Mouse (Mus musculus): ENCODE data around the gene Galnt12. TPM values are rescaled to one million over a fixed set of nuclear protein-coding genes. Genes with fewer than 3 reads are reported as not detected.
A peak's percentile ranks its signal among the peaks of the same experiment; 100 is the strongest.

Galnt12 gene
- polyA plus RNA-seq, 1 experiment from 2014 or later: 2.1 TPM

DNA sequence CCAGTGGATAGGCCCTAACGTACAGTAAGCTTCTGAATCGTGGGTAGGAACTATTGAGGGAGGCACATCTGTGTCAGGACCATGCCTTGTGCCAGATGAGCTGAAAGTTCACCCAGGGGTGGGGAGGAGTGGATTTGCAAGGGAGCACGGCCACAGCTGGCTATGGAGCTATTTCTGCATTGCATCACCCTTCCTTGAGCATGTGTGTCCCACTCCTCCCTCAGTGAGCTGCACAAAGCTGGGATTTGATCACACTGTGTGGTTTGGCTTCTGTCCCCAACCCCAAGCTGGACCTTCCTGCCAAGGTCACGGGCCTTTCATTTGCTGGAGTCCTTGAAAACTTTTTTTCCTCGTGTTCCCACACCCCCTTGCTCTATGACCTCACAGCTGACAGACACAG is 45.8 kb downstream of the Galnt12 start:
- Histone ChIP-seq H3K9me3 (ENCODE audit: control insufficient read depth, low read length) (no peaks in the 10 kb centered on the region), H3K36me3 (ENCODE audit: control insufficient read depth, insufficient read depth, low read length) (no peaks in the 10 kb centered on the region), H3K4me1 (ENCODE audit: control insufficient read depth, insufficient read depth, low read length) (peaks cover 9% of the 10 kb centered on the region), H3K27ac (replicated peaks; ENCODE audit: low read depth, low read length) (no peak overlapping the region), H3K9ac (ENCODE audit: low read length) (no peak overlapping the region), H3K4me2 (ENCODE audit: low read depth, severe bottlenecking) (no peak overlapping the region), H3K4me3 (ENCODE audit: low read depth, low read length) (no peak overlapping the region), H3K27me3 (ENCODE audit: control insufficient read depth, insufficient read depth, low read length) (no peaks in the 10 kb centered on the region)
- DNase-seq (ENCODE audit: low spot score) (no peak), ATAC-seq (ENCODE audit: insufficient number of reproducible peaks, low FRiP score, low TSS enrichment, low read depth) (no peak)
- WGBS: 78% methylated on average over 5 of the region's 5 CpGs

DNA sequence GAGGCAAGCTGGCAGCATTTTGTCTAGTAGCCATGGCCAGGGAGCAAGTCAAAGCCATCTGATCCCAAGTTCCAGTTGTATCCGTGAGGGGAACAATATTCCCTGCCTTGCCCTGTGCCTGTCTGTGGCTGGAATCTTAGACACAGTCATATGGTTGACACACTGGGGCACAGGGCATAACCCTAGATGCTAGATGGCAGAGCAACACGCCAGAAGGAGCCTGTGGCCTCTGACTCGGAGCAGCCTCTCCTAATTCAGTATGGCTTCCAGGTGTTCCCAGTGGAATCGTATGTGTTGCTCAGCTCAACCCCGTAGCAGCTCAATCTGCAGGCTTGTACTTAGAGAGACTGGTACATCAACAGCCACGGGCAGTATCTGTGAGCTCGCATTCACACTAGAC is 46.7 kb downstream of the Galnt12 start:
- DNase-seq (ENCODE audit: low spot score): no peak
- Histone ChIP-seq H3K4me2 (ENCODE audit: low read depth, severe bottlenecking) (no peak overlapping the region), H3K9ac (ENCODE audit: low read length) (no peak overlapping the region), H3K4me3 (ENCODE audit: low read depth, low read length) (no peak overlapping the region), H3K27me3 (ENCODE audit: control insufficient read depth, insufficient read depth, low read length) (no peaks in the 10 kb centered on the region), H3K36me3 (ENCODE audit: control insufficient read depth, insufficient read depth, low read length) (no peaks in the 10 kb centered on the region), H3K9me3 (ENCODE audit: control insufficient read depth, low read length) (no peaks in the 10 kb centered on the region), H3K27ac (replicated peaks; ENCODE audit: low read depth, low read length) (no peak overlapping the region), H3K4me1 (ENCODE audit: control insufficient read depth, insufficient read depth, low read length) (peaks cover 9% of the 10 kb centered on the region)
- 60% methylated on average over 7 of the region's 7 CpGs for WGBS
- ATAC-seq (ENCODE audit: insufficient number of reproducible peaks, low FRiP score, low TSS enrichment, low read depth): no peak

DNA sequence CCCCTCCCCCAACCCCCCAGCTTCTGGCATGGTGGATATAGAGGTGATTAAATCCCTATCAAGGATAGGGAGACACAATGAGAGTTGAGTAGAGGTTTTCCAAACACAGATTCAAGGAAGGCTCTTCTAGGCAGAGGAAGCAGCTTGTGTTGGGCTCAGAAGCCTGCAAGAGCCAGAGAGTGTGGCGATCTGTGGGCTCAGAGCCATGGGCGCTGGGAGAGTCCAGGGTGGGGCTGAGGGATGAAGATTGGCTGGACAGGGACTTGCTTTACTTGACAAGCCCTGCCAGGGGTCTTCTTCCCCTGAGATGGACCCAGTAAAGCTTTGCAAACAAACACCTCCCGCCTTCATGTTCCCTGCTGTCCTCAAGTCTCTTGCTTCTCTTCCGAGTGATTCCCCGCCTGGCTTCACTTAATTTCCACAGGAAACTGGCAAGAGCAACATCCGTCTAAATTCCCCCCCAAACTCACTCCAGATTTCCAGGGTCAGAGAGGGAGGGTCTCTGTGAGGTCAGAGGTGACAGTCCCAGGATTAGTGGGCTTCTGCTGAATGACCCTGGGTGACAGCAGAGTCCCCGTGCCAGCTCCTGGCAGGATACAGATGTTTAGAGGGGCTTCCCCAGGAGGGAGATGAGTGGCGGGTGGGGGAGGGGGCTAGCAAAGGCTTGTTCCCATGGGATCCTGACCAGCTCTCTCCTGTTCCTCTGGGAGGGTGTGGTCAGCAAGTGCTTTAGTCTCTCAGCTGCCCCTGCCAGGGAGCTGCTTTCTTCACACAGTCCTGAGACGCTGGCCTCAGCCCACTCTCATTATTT is 47.5 kb downstream of the Galnt12 start:
- Histone ChIP-seq H3K9me3 (ENCODE audit: control insufficient read depth, low read length) (no peaks in the 10 kb centered on the region), H3K4me3 (ENCODE audit: low read depth, low read length) (no peak overlapping the region), H3K27ac (replicated peaks; ENCODE audit: low read depth, low read length) (no peak overlapping the region), H3K4me2 (ENCODE audit: low read depth, severe bottlenecking) (no peak overlapping the region), H3K36me3 (ENCODE audit: control insufficient read depth, insufficient read depth, low read length) (no peaks in the 10 kb centered on the region), H3K27me3 (ENCODE audit: control insufficient read depth, insufficient read depth, low read length) (no peaks in the 10 kb centered on the region), H3K9ac (ENCODE audit: low read length) (no peak overlapping the region), H3K4me1 (ENCODE audit: control insufficient read depth, insufficient read depth, low read length) (peaks cover 9% of the 10 kb centered on the region)
- peak; percentile 55 for DNase-seq (ENCODE audit: low spot score)
- WGBS: 13% methylated on average over 9 of the region's 9 CpGs
- ATAC-seq (ENCODE audit: insufficient number of reproducible peaks, low FRiP score, low TSS enrichment, low read depth): no peak

DNA sequence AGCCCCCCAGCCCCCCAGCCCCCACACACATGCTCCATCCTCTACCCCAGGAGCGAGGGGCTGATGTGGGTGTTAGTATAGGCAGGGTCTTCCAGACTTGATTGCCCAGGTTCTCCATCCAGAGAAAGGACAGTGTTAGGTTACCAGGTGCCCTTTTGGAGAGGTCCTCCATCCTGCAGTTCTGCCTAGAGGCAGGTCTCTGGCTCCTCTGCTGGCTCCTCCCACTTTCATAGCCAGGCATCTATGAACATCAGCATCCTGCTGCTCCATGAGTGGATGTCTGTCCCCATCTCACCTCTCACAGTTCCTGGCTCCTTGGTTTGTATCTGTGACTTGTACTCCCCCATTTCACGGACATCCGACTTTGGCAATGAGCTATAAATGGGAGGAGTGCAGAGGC is 48.6 kb downstream of the Galnt12 start:
- 70% methylated on average over 3 of the region's 3 CpGs for WGBS
- no peak for ATAC-seq (ENCODE audit: insufficient number of reproducible peaks, low FRiP score, low TSS enrichment, low read depth)
- Histone ChIP-seq H3K27ac (replicated peaks; ENCODE audit: low read depth, low read length) (no peak overlapping the region), H3K36me3 (ENCODE audit: control insufficient read depth, insufficient read depth, low read length) (no peaks in the 10 kb centered on the region), H3K4me2 (ENCODE audit: low read depth, severe bottlenecking) (no peak overlapping the region), H3K27me3 (ENCODE audit: control insufficient read depth, insufficient read depth, low read length) (no peaks in the 10 kb centered on the region), H3K9me3 (ENCODE audit: control insufficient read depth, low read length) (no peaks in the 10 kb centered on the region), H3K9ac (ENCODE audit: low read length) (no peak overlapping the region), H3K4me3 (ENCODE audit: low read depth, low read length) (no peak overlapping the region), H3K4me1 (ENCODE audit: control insufficient read depth, insufficient read depth, low read length) (peaks cover 9% of the 10 kb centered on the region)
- DNase-seq (ENCODE audit: low spot score): no peak

DNA sequence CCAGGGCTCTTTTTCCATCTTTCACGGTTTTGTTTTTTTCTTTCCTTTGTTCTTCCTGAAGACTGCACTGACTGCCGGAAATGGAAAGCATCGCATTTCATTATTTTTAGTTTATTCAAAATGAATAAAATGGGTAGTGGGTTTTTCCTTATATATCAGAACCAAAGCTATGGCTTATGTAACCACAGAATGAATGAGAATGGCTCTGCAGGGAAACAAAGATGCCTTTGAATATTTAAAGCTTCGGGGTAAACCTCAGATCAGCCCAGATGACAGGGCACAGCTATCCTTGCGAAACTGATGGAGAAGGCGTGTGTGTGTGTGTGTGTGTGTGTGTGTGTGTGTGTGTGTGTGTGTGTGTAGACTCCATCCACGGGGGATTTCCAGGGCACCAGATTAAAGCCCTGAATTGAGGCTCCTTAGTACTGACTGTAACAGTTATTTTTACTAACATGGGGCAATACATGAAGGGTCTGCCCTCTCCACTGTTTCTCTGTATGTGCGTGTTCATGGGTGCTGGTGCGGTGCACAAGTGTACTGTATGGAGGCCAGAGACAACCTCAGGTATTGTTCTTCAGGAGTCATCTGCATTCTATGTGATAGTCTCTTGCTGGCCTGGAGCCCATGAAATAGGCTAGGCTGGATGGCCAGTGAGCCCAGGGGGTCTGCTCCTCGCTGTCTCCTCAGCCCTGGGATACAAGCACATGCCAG is 49.9 kb downstream of the Galnt12 start:
- H3K9me3 ChIP-seq (ENCODE audit: control insufficient read depth, low read length): no peaks in the 10 kb centered on the region
- no peaks in the 10 kb centered on the region for H3K27me3 ChIP-seq (ENCODE audit: control insufficient read depth, insufficient read depth, low read length)
- H3K4me2 ChIP-seq (ENCODE audit: low read depth, severe bottlenecking): no peak overlapping the region
- H3K4me1 ChIP-seq (ENCODE audit: control insufficient read depth, insufficient read depth, low read length): peaks cover 9% of the 10 kb centered on the region
- DNase-seq (ENCODE audit: low spot score) (no peak), ATAC-seq (ENCODE audit: insufficient number of reproducible peaks, low FRiP score, low TSS enrichment, low read depth) (no peak)
- WGBS: 82% methylated on average over 10 of the region's 10 CpGs
- H3K4me3 ChIP-seq (ENCODE audit: low read depth, low read length): no peak overlapping the region
- H3K9ac ChIP-seq (ENCODE audit: low read length): no peak overlapping the region
- H3K27ac ChIP-seq (replicated peaks; ENCODE audit: low read depth, low read length): no peak overlapping the region
- no peaks in the 10 kb centered on the region for H3K36me3 ChIP-seq (ENCODE audit: control insufficient read depth, insufficient read depth, low read length)

GRCm38 (mm10) chr4:47143849-47144248 is 52.1 kb downstream of the Galnt12 start:
- peaks cover 5% of the 10 kb centered on the region for H3K4me1 ChIP-seq (ENCODE audit: control insufficient read depth, insufficient read depth, low read length)
- H3K36me3 ChIP-seq (ENCODE audit: control insufficient read depth, insufficient read depth, low read length): no peaks in the 10 kb centered on the region
- no peak overlapping the region for H3K27ac ChIP-seq (replicated peaks; ENCODE audit: low read depth, low read length)
- H3K4me3 ChIP-seq (ENCODE audit: low read depth, low read length): no peak overlapping the region
- no peaks in the 10 kb centered on the region for H3K27me3 ChIP-seq (ENCODE audit: control insufficient read depth, insufficient read depth, low read length)
- no peak overlapping the region for H3K9ac ChIP-seq (ENCODE audit: low read length)
- no peak for DNase-seq (ENCODE audit: low spot score)
- ATAC-seq (ENCODE audit: insufficient number of reproducible peaks, low FRiP score, low TSS enrichment, low read depth): no peak
- 79% methylated on average over 6 of the region's 6 CpGs for WGBS
- H3K9me3 ChIP-seq (ENCODE audit: control insufficient read depth, low read length): no peaks in the 10 kb centered on the region
- H3K4me2 ChIP-seq (ENCODE audit: low read depth, severe bottlenecking): no peak overlapping the region

GRCm38 (mm10) chr4:47145341-47145740 is 53.6 kb downstream of the Galnt12 start:
- Histone ChIP-seq H3K36me3 (ENCODE audit: control insufficient read depth, insufficient read depth, low read length) (no peaks in the 10 kb centered on the region), H3K9ac (ENCODE audit: low read length) (no peak overlapping the region), H3K4me1 (ENCODE audit: control insufficient read depth, insufficient read depth, low read length) (no peaks in the 10 kb centered on the region), H3K27me3 (ENCODE audit: control insufficient read depth, insufficient read depth, low read length) (no peaks in the 10 kb centered on the region), H3K4me2 (ENCODE audit: low read depth, severe bottlenecking) (no peak overlapping the region), H3K27ac (replicated peaks; ENCODE audit: low read depth, low read length) (no peak overlapping the region), H3K4me3 (ENCODE audit: low read depth, low read length) (no peak overlapping the region), H3K9me3 (ENCODE audit: control insufficient read depth, low read length) (no peaks in the 10 kb centered on the region)
- 92% methylated on average over 6 of the region's 6 CpGs for WGBS
- ATAC-seq (ENCODE audit: insufficient number of reproducible peaks, low FRiP score, low TSS enrichment, low read depth): no peak
- DNase-seq (ENCODE audit: low spot score): no peak

GRCm38 (mm10) chr4:47146561-47146960 is 54.9 kb downstream of the Galnt12 start:
- no peak overlapping the region for H3K9ac ChIP-seq (ENCODE audit: low read length)
- H3K9me3 ChIP-seq (ENCODE audit: control insufficient read depth, low read length): no peaks in the 10 kb centered on the region
- ATAC-seq (ENCODE audit: insufficient number of reproducible peaks, low FRiP score, low TSS enrichment, low read depth) (no peak), DNase-seq (ENCODE audit: low spot score) (no peak)
- H3K4me3 ChIP-seq (ENCODE audit: low read depth, low read length): no peak overlapping the region
- H3K4me1 ChIP-seq (ENCODE audit: control insufficient read depth, insufficient read depth, low read length): no peaks in the 10 kb centered on the region
- no peak overlapping the region for H3K27ac ChIP-seq (replicated peaks; ENCODE audit: low read depth, low read length)
- H3K27me3 ChIP-seq (ENCODE audit: control insufficient read depth, insufficient read depth, low read length): no peaks in the 10 kb centered on the region
- no peak overlapping the region for H3K4me2 ChIP-seq (ENCODE audit: low read depth, severe bottlenecking)
- H3K36me3 ChIP-seq (ENCODE audit: control insufficient read depth, insufficient read depth, low read length): no peaks in the 10 kb centered on the region
- 80% methylated on average over 4 of the region's 4 CpGs for WGBS

All from limb, embryonic 11.5 days (tissue).